Mouse (Mus musculus) cerebellum, adult 9-11 months (tissue): ENCODE data around the gene H1foo.

Source experiments
- DNase-seq: peaks from one replicate; pipeline ENCODE4 v3.0.0; 2022

H1foo gene

DNA sequence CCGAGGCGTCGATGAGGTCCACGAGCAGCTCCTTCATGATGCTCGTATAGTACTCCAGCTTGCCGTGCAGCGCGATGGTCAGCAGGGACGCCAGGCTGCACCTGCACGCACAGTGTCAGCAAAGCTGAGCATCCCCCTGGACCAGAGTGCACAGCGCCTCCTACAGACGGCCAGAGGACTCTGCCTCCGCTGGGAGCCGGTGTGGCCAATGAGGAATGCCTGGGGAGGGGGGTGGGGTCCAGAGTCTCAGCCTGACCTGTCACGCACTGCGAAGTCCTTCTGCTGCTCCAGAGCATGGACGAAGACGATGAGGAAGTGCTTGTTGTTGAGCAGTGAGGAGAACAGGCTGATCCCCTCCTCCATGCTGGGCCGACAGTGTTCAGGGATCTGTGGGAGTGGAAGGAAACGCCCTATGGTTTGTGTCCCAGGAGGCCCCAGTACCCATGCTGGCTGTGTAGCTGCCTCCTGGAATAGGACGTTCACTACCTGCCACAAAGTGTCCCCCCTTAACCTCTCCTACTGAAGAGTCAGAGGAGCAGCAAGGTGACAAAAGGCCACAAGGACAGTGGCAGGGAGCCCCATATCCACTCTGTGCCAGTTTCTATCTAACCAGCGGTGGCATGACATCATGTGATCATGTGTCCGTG lies 17.8 kb downstream of the H1foo start:
- no peak for DNase-seq

DNA sequence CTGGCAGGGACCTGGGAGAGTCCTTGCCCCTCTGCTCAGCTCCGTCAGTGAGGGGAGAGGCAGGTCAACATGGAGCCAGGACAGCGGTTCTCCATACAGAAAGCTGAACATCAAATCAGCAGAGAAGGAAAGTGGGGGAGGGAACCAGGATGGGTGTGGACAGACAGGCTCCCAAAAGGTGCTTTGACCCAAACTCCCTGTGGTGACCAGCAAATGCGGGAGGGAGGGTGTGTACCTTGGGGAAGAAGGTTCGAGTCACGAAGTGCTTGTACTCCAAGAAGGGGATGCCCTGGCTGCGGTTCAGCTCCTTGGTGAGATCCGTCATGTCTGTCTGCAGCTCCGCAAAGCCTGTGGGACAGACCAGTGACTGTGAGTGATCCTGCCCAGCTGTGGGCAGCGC lies 18.9 kb downstream of the H1foo start:
- DNase-seq: no peak

DNA sequence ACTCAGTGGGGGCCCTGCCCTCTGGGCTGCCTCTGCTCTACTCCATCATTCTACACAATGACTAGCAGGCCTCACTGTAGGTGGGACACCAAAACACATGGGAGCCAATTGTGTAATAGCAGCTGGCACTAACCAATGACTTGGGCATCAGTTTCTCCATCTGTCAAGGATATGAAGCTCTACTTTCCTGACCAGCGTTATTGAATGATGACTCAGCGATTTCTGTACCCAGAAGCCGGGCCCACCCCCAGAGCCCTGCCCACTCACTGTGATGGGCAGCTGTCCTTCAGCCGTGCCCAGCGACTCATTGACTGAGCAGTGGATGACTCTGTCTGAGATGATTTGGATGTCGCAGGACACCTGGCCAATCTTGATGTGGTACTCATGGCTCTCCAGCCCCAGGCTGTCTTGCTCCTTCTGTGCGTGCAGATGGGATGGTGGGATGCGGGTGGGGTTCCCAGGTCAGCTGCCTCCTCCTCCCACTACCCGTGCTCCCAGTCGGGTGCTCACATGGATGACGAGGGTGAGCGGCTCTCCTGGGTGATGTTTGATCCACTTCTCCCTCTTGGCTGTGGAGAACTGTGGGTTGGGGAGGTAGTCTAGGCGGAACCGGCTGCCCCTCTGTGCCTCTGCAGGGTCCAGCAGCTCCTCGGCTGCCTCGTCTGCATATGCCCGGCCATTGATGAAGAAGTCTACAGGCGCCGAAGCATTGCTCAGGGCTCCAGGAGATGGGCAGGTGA lies 21.7 kb downstream of the H1foo start:
- DNase-seq: peak; percentile 57

DNA sequence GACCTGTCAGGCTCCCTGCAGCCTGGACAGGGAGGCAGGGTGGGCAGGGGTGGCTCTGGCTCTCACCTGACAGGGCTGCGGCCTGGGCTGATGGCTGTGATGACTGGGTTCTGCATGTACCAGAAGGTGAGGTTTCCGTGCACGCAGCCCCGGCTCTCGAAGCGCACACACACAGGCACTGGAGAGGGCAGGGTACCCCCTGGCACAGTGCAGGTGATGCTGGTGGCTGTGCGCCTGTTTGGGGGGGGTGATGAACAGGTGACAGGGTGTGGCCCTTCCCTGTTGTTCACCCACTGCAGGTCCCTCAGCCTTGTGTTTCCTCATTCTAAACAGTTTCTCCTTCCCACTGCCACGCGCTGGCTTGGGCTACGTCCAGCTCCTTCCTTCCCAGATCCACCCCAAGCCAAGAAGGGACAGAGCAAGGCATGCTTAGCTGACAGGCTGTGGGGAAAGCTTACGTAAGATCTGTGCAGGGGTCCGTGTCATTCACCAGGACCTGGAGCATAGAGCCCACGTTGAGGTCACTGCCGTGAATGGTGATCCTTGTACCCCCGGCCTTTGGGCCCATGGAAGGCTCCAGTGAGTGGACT lies 22.6 kb downstream of the H1foo start:
- DNase-seq: peak; percentile 80

DNA sequence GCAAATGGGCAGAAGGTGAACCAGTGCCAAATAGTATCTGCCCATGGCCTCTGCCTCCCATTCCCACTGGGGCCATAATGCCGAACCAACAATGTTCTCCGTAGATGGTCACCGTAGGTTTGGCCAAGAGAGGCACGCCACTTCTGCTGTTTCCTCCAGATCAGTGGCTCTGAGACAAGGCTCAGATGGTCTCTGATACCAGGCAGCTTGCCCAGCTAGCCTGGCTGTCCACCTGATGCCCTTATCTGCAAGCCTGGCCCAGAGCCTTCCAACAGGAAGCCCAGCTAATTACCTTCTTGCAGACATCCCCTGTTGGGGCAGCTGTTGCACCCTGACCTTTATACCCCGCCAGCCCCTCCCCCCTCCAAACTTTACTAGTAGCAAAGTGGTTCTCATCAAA lies 23.3 kb downstream of the H1foo start:
- DNase-seq: peak; percentile 93

DNA sequence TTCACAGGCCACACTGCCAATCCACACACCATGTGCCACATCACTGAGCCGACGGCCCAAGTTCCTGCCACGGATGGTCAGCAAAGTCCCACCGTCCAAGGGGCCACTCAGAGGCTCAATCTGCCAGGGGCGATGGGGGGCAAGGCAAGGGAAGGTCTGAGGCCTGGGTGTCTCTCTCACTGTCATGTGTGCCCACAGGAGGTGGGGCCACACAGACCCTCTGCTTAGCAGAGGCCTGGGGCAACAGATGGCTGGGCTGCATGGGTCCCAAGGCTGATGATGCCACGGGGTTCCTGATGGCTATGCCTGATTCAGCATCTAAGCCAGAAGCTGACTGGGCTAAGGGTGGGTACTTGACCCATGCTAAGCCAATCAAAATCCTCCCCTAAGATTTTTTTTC lies 24.0 kb downstream of the H1foo start:
- DNase-seq: no peak

DNA sequence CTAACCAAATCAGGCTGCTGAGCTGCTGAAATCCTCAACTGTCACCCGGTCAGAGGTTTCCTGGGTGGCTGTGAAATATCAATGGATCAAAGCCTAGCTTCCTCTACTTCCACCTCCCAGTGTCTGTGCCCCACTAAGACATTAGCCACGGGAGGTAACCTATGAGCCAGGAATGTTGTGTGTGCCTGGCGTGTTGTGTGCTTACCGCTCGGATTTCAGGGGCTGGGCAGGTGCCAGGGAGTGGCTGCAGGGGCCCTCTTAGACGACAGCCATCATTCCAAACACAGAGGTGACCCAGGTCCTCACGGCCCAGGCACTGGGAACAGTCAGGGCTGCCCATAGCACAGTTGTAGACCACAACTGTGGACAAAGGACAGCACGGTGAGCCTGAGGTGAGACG lies 24.4 kb downstream of the H1foo start:
- peak; percentile 69 for DNase-seq

DNA sequence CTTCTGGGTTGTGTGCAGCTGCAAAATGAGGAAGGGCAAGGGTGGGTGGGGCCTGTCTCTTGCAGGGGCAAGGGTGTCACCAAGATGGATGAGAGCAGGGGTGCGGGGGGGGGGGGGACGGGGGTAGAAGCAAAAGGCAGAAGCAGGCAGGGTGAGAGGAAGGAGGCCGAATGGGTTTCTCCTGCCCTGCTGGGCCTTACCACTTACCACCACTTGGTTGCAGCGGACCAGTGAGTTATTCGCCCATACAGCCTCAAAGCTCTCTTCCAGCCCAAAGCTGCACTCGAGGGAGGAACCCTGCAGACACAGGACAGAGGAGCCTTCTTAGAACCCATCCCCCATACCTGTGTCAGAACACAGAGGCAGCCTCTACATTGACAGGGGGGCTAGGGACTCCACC lies 25.2 kb downstream of the H1foo start:
- peak; percentile 51 for DNase-seq

DNA sequence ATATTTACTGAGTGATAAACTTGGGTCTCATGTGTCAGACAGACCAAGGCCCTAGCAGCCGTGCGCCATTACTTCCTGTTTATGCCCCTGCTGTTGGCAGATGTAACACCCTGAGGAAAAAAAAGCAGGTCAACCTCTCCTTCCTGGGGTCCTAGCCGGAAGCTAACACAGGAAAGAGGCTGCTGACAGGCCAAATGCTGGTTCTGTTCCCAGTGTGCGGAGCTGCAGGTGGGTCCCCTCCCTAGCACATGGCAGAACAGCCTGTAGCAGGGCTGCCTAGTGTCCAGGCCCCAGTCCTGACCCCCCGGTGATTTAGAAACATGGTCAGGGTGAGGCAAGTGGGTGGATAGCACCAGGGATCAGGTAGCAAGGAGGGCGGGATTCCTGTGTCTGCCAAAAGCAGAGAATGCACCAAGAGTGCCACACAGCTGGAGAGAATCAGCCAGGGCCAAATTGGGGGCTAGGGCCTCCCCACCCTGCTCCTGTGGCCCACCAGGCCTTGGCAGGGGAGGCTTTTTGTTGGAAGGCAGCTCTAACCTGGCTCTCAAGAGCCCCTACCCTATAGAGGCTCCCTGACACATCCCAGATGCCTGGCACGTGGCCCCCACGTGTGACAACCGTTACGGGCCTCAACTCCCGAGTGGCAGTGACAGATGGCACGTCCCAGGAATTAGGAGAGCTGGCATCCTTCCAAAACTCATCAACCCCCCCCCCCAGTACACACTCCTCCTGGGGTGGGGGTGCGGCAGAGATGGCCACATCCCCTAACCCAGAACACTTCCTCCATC lies 26.7 kb downstream of the H1foo start:
- peak; percentile 63 for DNase-seq

DNA sequence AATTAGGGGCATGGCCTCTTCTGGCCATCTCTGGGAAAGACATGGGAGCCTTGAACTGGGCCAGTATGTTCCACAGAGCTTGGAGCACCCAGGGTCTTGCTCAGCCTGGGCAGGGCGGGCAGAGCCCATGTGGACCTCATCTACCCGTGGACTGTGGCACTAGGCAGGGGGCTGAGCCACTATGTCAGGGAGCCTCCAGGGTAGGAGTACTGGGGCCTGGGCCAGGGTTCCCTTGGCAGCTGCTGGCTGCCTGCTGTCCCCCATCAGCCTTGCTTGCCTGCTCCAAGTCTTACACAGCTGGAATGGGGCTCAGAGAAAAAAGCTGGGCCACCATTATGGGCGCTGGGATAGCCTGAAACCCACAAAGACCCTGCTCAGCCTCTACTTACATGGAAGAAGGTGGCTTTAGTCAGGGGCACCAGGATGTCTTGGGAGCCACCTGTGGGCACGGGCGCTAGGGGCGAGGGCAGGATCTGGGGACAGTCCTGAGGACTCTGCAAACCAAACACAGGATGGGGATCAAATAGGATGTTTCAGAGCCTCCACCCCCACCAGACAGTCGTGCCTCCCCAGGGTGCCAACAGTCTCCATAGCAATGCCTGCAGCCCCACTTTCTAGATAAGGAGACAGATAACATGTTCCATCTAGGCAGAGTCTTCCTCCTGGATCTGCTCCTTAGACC lies 27.5 kb downstream of the H1foo start:
- peak; percentile 44 for DNase-seq

DNA sequence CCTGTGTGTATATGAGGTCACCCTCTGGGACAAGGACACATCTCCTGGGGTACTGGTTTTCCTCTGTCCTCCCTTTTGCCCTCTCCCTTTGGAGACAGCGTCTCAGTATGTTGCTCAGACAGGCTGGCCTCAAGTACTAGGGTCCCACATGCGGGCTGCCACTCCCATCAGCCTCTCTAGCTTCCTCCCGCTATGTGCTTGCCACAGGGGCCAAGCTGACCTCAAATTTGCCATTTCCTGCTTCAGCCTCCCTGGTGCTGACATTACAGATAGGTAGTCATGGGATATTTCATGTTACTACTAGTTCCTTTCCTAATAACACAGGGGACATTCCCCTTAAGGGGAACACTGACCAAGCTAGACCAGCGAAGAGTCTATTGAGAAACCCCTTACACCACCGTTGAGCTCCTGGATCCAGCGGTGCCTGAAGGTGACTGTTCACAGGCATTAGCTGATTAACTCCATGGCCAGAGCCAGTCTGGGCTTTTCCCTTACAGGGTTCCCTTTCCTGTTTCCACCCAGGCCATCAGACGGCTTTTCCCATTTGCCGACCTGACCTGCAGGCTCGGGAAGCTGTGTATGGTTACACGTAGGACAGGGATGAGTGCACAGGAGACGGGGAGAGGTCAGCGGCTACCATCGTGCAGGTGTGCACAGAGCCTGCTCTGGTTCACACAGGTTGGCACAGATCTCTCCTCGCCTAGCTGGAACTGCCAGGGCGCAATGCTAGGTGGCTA lies 28.6 kb downstream of the H1foo start:
- DNase-seq: no peak

DNA sequence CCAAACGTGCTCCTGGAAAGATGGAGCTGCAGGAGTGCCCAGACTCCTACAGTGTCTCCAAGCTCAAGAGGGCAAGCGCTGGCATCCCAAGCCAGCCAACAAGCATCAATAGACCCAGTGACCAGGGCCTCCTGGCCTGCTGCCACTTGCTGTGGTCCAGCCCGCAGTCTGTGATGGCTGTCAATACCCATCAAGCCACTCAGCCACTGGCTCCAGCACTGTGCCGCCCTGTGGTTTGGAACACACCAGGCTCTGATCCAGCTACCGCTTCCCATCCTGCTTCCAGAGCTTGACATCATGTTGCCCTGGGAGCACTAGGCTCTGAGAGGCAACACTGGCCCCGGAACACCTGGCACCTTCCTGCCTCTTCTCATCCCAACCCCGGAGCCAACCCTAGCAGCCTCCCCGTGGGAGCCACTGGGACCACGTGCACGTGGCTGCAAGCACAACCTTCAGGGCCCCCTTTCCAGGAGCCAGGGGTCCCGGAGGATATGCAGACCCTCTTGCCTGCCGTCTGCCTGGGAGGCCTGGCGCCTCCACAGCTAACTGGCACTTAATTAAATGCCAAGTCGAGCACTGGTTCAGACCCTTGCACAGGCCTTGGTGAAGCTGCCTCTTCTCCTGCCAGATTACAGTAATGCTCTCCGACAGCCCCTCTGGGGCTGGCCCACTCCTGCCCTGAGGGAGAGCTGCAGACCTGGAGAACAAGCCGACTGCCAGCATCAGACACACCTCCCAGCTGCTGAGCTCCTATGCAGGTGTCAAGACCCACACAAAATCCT lies 29.3 kb downstream of the H1foo start:
- DNase-seq: peak; percentile 65

DNA sequence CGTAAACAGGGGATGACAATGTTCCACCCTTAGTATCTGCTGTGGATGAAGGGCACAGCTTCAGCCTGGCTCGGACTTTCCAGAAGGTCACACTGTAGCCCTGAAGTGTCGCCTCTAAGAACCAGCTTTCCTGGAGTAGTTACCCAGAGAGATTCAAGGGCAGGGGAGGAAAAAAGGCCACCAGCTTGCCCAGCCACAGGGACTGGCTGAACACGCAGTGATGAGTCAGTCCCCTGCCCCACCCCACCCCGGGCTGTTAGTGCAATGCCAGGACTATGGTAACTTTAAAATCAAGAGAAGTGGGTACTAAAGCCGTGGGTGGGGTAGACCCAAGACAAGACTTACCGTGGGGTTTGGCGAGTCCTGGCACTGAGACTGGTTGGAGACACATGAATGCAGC lies 30.9 kb downstream of the H1foo start:
- no peak for DNase-seq

DNA sequence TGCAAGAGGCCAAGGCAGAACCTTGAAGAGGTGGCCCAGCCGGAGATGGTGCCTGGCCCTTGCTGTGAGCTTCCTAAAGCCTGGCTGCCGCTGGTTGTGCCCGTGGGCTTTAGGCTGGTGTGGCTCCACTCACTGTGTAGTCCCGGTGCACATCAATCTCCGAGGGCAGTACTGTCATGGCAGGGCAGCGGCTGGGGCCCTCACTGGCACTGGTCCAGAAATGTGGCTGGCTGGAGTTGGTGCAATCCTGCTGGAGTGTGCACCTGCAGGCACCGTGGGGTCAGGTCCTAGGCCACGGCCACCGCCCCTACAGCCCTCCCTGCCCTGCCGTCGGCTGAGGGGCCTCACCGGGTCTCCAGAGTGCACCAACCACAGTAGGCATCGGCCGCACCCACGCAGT lies 33.1 kb downstream of the H1foo start:
- peak; percentile 39 for DNase-seq

DNA sequence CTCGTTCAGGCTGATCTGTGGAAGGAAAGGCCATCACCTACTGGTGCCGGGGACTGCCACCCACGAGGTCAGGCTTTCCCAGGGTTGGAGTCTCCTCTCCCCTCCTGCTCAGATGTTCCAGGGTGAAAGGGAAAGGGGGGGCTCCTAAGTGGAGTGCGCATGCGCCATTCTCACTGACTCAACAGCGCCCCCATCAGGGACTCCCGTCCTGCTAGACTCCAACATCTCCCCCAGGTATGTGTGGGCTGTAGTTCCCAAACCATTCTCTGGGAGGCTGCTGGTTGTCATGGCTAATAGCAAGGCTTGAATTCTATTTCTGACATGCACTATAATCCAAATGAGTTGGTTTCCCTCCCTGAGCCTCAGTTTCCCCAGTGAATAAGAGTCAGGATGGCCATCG lies 33.9 kb downstream of the H1foo start:
- DNase-seq: no peak

DNA sequence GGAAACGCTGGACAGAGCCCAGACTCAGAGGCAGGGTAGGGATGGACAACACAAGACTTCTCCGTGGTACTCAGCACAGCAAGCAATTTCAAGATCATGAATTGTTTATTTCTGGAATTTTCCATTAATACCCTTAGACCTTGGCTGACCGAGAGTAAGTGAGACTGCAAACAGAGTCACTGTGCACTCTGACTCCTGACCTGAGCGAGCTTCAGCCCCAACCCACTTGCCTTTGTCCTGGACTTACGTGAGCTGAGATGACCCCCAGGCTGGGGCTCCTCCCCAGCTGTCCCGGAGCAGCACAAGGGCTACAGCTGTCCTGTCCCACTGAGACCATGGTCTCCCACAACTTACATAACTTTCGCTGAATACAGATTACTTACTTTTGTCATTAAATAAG lies 38.2 kb downstream of the H1foo start:
- no peak for DNase-seq

DNA sequence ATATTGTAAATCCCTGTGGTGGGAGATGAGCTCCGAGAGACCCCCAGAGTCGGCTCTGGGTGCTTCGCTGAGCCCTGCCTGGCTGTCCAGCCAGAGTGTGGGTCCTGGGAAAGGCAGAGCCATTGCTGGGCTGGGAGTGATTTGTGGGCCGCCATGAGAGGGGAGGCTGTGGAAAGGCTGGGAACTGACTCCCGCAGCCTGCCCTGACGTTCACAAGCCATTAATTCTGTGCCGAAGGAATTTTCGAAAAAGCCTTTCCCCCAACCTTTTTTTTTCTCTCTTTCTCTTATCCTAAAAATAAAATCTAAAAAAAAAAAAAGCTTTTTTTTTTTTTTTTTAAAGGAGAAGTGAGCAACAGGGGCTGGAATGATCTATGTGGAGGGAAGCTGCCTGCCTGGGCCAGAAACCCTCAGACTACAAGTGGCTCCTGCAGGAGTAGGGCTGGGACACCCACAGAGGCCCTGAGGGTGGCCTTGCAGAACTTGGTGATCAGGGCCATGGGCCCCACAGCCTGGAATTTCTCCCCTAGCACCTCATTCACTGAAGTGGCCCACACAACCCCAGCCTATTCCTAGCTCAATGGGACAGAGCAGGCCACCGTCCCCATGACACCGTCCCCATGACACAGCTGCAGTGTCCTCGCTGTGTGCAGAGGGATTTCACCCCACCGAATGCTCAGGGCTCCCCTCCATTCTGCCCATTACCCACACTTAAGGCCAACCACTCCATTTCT lies 38.7 kb downstream of the H1foo start:
- no peak for DNase-seq

DNA sequence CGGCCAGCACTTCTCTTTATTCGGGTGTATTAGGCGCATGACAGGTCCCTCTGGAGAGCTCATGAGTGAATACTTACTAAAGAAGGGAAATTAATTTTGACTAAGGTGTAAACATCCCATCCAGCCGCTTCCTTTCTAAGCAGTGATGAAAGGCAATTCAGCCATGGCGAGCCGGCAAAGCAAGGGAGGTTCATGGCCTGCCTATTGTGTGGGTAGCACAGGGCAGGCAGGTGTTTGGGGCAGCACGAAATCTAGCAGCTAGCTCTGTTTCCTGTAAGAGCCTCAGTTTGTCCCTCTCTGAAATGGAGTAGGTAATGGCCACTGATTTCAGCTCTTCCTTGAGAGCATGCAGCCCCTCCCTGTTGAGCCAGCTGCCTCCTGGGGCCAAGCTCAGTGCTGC lies 39.8 kb downstream of the H1foo start:
- DNase-seq: no peak

DNA sequence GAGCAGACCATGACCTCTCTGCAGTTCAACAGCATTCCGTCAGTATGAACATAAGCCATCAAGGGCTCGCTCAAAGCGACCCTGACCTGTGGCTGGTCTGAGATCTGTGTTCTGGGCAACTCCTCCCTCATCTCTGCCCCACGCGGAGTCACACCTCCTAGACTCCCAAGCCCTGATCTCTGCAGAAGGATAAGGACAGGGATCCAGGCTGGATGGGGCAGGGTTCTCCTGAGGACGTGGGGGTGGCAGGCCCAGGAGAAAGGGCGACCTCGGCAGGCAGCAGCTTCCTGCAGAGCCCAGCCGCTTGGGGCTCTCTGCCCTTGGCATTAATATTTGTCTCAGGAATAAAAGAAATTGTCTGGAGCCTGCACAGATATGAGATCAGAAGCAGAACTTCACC lies 40.9 kb downstream of the H1foo start:
- DNase-seq: no peak

DNA sequence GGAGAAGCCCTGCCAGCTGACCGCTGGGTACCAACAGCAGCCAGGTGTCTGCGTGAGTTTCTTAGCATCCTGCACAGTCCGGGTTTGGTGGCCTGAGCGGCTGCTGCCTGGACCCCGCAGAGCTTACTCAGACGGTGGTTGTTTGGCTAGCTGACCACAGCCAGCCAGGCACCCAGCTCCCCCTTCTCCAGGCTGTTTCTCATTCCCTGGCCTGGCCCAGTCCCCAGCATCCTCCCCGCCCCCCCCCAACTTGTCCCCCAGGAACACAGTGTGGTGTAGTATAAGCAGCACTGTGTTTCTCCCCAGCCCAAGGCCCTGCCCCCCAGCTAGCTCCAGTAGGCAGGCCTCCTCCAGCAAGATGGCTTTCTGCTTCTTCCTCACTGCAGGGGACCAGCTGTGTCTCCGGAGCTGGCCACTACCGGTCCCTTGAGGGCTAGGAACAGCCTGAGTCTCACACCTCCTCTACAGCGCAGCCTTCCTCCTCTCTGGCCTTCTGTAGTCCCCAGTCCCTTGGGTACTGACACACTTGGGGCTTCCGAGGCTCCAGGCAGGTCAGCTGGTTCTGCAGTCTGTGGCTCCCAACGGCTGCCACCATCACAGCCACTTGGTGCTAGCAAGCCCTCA lies 41.8 kb downstream of the H1foo start:
- DNase-seq: peak; percentile 52
